Mouse (Mus musculus) hindlimb bud, embryonic 11.5 days (tissue): Measurements from ENCODE around the gene Lcn6.
"Not testable (repeated sequence)": the region's sequence is repeated elsewhere in the genome, so short reads cannot be mapped to it uniquely, and the experiment has no call there.

ENCODE experiments used
- DNase-seq: peaks from one replicate; pipeline ENCODE4 v3.0.0-alpha.2; 2012; ENCODE audit warnings: low read depth, low spot score; ENCODE audit errors: extremely low spot score

The Lcn6 gene

DNA sequence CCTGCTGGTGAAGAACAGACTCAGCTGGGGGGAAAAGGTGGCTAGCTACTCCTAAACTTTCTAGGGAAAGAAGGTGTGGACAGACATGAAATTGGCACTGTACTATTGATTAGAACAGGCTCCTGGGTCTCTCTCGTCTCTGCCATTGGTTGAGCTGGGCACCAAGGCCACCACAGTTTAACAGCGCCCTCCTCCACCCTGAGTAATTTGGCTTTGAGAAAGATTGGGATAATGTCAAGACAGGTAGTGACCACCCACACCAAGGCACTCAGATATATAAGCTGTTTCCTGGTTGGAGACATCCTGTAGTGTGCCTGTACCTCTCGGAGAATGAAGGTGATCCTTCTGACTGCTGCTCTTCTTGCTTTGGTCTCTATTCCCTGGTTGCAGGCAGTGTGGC, at the start of gene Lcn6:
Gene Lcn6 (plus strand): TSS at position 301 of the 400 bp plus-strand sequence.
- no peak for DNase-seq

DNA sequence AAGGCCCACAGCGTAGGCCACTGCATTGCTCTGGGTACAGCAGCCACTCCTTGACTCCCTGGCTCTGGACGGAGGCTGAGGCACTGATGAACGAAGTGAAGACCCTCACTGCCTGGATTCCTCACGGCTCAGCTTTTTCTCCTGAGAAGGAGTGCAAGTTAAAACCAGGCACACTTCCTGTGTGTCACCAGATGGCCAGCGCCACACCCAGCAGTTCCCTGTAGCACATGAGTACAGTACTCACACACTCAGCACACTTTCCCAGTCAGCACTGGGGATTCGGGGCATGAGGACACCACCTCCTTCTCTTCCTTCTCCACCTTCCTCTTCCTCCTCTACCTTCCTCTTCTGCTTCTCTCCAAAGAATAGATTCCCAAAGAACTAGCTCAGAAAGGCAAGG, 48.8 kb upstream of the Lcn6 start, which contains the start of gene Fcna:
Gene Fcna (minus strand): TSS at position 220 of the 400 bp plus-strand sequence.
- no peak for DNase-seq

DNA sequence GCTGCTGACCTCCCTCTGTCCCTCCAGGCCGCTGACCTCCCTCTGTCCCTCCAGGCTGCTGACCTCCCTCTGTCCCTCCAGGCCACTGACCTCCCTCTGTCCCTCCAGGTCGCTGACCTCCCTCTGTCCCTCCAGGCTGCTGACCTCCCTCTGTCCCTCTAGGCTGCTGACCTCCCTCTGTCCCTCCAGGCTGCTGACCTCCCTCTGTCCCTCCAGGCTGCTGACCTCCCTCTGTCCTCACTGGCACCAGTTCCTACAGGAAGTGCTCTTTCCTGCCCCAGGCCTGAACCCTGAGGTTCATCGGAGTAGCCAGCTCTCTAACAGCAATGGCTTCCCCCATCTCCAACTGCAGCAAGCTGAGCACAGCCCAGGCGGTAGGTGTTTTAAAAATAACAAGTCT, 47.8 kb upstream of the Lcn6 start:
- DNase-seq, result no peak

DNA sequence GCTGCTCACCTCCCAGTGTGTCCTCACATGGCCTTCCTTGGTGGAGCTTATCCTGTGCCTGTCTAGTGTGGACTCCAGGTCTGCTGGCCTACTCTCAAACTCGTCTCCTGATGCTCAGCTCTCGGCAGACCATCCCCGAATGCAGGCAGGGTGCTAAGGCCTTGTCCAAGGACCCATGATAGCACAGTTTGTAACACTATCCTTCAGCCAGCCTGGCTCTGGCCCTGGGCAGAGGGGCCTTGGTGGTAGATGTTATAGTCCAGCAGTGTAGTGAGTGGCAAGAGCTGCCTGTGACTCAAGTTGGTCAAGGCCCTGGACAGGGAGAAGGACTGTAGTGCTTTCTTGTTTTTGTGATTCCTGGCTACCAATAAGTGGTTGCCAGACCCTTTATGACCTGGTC, 43.0 kb upstream of the Lcn6 start:
- no peak for DNase-seq

DNA sequence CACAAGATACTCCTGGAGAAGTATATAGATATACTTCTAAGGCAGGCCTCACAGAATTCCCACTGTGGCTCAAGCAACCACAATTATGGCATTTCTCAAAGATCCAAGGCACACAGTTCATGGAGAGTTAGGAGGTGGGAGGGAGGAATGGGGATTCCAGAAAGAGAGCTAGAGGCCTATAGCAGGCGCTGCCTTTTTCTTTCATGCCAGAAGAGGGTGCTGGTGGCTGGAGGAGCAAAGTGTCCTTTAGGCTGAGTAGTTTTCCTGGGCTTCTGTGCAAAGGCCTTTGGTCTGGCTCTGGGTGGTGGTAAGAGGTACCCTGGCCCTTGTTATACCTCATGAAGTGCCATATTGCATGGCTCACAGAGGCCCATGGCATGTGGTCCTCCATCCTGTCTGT, 42.5 kb upstream of the Lcn6 start:
- no peak for DNase-seq

DNA sequence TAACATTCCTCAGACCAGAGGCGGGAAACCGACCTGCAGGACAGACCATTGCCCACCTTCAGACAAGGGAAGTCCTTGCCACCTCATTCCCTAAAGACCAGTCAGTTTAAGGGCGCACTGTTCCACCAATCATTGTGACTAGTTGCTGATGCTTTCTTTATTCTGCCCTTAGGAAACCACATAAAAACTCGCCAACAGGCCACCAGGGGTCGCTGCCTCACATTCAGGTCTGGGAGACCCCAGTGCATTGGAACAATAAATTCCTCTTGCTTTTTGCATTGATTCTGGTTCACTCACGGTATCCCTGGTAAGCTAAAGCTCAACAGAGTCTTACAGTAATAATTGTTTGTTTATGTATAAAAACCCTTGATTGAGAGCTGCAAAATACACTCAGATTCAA, 36.7 kb upstream of the Lcn6 start:
- DNase-seq, result no peak

DNA sequence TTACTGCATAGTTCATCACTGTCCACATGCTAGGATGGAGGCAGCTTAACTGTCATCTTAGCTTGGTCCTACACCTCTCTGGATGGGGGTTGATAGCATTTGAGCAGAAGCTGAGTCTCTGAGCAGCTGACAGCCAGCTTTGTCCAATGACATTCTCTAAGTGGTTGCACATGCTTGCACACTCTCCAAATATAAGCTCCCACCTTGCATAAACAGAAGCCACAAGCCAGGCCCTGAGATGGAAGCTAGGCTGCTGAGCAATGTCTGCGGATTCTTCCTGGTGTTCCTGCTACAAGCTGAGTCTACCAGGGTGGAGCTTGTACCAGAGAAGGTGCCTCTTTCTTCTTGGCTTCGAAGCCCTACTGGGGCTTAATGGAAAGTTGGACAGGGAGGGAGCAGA, 23.7 kb upstream of the Lcn6 start, which contains the start of gene Lcn8:
Gene Lcn8 (plus strand): TSS at position 219 of the 400 bp plus-strand sequence.
- DNase-seq, result no peak

DNA sequence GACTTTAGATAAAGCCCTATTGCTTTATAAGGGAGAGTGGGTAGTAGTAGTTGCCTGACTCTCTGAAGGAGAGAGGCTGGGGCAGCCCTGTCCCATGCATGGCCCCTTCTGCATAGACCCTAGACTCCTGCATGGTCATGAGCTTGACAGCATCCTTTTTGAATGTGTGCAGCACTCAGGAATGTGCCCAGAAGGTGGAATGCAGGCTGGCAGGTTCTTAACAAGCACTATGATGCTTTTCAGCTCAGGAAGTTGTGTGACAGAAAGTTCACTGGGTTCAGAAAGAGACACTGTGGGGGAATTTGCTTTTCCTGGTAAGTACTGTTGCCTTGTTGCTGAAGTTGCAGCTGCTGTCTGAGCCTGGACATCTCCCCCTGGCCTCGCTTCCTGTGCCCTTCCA, 22.1 kb upstream of the Lcn6 start:
- DNase-seq, result no peak

DNA sequence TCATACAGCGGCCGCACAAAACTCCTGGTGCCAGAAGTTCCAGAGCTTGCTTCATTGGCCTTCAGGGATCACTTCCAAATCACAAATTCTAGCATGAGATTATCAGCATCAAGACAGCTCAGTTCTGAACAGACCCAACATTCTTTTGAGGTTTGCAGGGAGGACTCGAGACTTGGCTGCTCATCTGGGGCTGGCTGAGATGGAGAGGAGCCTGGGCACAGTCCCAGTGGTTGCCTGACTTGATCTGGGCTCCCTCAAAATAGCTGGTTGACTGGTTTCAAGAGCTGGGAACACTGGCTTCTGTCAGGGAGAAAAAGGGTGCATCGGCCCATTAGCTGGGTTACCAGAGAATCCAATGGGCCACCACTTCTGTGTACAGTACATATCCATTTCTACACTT, 19.9 kb upstream of the Lcn6 start:
- no peak for DNase-seq

DNA sequence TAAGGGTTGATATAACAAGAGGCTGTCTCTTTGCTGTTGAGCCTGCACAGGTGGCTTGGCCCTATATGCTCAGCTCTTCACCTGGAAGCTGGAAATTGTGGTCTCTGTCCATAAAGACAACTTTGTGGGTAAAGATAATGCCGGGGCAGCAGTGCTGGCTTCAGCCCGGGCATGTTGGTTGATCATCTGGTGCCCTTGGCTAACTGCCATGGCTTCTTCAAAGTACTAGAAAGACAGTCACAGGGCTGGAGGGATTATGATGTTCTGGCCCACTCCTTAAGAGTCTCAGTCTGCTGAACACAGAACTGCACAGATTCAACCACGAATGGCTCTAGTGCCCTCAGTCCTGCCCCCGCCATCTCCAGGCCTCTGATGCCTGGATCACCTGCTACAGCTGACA, 19.3 kb upstream of the Lcn6 start:
- DNase-seq, result no peak

DNA sequence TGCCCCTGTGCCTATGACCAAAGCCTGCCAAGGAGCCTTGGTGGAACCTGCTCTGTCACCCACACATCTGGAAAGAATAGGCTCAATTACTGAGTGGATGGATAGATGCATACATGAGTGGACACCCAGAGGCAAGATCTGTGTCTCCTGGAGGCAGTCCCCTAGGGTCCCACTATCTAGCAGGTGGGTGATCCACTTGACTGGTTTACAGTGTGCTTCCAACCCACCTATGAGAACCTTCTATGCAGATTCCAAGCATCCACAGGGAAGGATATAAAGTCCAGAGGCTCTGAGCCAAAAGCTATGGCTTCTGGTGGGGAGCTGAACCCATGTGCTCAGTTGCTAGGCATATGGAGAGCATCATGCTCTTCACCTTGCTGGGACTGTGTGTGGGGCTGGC, 18.9 kb upstream of the Lcn6 start, which contains the start of gene Lcn5:
Gene Lcn5 (plus strand): TSS at position 301 of the 400 bp plus-strand sequence.
- DNase-seq, result no peak

DNA sequence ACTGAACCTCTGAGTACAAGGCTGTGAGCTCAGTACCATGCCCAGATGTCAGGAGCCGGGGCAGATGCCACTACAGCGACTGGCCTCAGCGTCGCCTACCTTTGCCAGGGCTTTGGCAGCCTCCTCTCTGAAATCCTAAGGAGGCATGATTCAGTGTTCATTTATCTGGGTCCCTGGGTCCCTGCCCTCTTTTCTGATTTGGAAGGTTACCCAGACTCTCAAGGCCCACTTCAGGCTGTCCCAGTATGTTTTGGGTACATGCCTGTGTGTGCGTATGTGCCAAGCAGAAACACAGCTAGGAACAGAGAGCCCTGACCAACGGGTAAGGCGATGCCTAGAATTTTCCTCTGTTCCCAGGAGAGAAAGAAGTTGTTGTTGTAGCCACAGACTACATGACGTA, 16.3 kb upstream of the Lcn6 start:
- DNase-seq, result no peak

DNA sequence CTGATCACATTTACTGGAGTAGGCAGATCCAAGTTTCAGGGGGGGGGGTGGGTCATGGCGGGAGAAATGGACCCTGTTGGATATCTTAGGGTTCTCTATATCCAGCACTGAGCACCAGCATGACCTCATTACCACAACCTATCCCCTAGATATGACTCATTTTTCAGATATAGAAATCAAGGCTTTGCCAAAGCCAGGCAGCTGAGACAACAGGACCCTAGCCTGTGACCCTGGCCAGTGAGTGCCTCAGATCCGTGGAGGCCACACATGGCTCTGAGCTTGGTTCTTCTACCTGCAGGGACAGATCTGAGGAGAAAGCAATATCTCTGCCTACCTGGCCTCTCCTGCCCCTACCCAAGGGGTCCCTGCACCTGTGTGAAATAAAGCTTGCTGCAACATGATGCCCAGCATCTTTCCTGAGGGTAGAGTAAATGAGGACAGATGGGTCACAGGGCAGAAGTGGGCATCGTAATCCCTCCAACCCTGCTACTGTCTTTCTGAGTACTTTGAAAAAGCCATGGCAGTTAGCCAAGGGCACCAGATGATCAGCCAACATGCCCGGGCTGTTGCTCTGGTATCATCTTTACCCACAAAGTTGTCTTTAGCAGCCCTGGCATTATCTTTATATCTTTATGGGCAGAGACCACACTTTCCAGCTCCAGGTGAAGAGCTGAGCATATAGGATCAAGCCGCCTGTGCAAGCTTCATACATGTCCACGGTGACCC, 15.2 kb upstream of the Lcn6 start:
- DNase-seq, result no peak

DNA sequence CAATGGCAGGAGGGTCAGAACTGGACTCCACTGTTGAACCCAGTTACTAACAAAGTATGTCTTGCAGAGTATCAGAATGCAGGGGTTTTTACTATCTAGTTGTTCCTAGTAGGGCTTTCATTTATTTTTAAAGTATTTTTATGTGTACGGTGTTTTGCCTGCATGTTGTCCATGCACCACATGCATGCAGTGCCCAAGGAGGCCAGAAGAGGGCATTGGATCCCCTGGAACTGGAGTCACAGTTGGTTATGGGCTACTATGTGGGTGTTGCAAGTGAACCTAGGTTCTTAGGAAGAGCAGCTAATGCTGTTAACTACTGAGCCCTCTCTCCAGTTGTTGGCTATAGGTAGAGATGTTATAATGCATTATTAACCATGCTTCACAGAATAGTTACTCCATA, 13.1 kb upstream of the Lcn6 start:
- DNase-seq, result no peak

DNA sequence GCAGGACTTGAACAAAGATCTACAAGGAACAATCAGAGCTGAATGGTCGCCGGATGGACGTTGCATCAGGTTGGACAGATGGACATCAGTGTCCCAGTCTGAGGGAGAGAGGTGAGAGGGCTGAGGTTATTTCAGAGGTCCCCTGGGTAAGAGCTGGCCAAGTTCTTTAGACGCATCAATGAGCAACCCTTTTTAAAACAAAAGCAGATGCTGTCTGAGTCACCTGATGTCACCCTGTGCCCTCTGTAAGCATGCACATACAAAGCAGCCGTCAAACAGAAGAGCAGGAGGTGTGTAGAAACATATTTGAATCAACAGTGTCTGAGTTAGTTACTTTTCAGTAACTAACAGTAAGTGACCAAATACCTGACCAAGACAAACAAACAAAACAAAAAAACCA, 12.5 kb upstream of the Lcn6 start:
- DNase-seq, result no peak

DNA sequence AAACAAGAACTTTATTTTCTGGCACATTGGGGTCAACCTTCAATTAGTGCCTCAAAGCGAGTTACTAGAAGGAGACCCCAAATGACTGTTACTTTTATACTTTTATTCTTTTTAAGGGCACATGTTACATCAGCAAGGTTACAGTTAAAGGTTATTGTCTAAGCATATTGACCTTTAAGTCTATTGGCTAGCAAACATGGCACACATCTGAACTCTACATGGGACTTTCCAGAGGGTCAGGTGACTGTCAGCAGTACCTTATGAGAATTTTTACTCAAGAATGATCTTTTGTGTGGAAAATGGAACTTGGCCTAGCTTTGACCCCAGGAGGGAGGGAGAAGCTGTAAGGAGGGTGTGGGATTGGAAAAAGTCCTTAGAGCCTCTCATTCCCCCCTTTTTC, 10.1 kb upstream of the Lcn6 start:
- DNase-seq, result no peak

DNA sequence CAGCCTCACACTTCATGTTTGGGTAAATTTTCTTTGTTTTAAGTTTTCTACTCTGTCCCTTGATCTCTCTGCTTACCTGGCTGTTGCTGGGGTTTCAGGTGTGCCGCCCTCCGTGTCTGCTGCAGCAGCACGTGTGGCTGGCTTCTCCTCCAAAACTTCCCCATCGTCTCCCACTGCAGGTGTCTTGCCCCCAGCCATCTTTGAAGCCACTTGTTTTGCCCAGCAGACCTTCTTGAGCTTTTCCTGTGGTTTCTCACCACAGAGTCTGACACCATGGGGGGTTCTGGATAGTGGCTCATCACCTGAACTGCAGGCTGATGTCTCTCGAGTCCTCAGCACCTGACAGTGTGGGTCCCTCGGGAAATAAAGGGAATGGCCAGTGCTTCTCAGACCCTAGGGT, 3.0 kb downstream of the Lcn6 start:
- no peak for DNase-seq

DNA sequence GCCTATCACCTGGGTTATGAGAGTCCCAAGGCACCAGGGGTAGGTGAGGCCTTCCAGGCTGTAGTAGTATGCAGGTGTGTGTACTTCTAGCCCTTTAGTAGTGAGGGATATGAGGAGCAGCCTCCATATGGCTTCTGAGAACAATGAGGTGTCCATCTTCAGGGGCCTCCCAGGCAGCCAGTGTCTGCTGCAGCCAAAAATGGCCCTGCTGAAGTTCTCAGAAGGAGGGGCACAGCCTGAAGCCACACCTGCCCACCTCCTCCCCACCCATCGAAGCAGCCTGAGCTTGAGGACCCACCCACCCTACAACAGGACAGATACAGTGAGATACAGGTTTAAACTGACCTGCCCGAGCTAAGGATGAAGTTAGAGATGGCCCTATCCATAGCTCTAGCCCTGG, 5.8 kb downstream of the Lcn6 start, which contains the start of gene Lcn10:
Gene Lcn10 (plus strand): TSS at position 301 of the 400 bp plus-strand sequence.
- no peak for DNase-seq

DNA sequence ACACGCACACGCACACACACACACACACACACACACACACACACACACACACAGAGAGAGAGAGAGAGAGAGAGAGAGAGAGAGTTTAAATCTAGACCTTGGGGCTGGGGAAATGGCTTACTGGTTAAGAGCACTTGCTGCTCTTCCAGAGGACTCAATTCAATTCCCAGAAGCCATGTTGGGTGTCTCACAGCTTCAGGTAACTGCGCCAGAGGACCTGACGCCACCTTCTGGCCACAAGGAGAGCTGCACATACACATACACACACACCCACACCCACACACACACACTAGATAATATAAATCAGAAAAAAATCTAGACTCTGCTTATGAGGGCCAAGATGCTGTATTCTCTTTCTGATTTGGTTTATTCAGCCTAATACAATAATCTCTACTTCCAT, 10.4 kb downstream of the Lcn6 start:
- DNase-seq, result no peak

DNA sequence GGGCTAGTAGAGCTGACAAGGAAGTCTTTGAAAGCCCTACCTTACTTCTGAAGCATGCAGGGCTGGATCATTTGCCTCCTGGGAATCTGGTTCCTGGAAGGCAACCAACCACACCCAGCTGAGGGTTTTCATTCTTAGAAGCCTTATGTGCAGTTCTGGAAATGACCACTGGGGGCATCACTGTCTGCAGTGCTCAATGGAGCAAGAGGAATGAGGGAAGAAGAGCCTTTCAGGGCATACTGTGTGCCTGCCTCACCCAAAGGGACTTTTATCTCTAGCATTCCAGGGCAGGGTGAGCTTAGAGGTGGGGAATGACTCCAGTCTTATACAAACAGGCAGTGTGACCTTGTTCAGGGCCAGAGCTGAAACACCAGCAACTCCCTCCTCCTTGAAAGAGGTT, 18.0 kb downstream of the Lcn6 start:
- peak; percentile 41 for DNase-seq

DNA sequence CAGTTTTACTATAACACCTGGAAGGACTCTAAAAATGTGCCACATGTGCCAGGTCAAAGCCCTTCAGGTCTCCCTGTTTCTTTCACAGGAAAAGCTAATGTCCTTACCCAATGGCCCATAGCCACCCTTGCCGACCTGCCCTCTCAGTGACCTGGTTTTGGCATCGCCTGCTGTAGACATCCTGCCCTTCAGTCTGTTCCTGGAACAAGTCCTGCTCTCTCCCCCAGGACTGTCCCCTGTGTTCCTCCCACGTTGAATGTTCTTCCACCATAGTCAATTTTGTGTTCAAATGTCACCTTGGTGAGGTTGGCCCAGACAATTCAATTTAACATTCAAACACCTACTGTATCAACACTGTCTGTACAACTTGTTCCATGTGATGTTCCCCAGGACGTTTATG, 20.4 kb downstream of the Lcn6 start:
- DNase-seq, result no peak

DNA sequence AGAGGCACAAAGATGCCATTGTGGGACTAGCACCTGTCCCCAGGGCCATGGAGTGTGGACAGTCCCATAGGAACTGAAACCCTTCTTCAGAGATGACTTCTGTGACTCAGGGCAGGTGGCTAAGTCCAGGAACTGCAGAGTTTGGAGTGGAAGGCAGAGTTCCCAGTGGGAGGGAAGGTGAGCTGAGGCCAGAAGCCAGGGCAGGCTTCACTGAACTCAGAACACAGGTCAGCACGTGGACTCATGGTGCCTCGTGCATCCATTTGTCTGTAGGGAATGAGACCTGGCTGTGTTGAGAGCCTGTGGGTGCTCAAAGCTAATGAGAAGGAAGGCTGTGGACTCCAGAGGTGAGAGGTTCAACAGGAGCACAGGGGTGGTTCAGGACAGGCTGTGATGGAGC, 22.1 kb downstream of the Lcn6 start:
- DNase-seq, result no peak

DNA sequence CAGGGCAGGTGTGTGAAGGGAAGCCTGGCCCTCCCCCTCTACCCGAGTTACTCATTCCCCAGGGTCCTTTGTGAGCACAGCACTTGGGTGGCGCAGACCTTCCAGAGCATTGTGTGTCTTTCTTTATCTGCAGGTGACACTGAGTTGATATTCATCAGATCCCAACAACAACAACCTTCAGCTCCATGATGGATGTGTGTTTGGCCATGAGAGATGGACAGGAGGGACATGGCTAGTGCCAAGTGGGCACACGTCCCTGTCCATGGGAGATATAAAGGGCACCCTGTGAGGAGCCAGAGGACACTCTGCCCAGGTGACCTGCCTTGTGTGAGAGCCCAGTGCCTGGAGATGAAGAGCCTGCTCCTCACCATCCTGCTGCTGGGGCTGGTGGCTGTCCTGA, 23.2 kb downstream of the Lcn6 start, which contains the start of gene Obp2a:
Gene Obp2a (plus strand): TSS at position 301 of the 400 bp plus-strand sequence.
- DNase-seq, result not testable (repeated sequence)
